Mouse (Mus musculus): ENCODE data around the gene Senp1.

Senp1 gene

DNA sequence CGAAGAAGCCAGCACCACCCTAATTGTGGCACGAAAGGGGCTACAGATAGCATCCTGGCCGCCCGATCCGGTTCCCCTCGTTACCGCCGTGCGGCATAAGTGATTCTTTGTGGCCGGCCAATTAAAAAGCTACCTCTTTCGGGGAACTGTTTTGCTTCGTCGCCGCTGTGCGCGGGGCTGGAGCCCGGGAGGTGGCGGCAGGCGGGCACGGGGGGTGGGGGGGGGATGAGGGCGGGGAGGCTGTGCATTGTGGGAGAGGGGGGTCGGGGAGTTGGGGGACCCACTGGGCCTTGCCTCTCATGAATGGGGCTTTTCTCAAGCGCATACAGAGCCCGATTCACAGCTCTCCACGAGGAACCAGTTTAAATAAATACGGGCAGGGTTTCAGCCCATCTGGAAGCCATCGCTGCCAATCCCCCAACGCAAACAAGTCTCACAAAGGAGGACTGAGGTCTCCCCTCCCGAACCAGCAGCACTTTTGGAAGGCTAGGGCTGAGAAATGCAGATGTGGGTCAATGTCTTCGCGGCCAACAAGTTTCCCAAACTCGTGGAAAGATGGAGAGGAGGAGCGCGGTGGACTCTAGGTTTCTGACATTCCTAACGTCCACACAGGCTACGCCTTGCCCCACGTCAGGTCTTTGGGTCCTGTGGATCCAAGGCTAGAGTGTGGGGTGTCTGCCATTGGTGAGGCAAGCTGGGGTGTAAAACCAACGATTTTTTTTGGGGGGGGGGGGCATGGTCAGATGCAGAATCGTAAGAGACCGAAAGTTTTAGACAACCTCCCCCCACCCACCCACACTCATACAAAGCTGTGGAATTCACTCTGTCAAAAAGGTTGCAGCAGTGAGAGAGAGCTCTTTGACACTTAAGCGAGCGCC is 91.2 kb downstream of the Senp1 start:
- peak; percentile 80 for DNase-seq (ENCODE audit: low read depth, low spot score)

DNA sequence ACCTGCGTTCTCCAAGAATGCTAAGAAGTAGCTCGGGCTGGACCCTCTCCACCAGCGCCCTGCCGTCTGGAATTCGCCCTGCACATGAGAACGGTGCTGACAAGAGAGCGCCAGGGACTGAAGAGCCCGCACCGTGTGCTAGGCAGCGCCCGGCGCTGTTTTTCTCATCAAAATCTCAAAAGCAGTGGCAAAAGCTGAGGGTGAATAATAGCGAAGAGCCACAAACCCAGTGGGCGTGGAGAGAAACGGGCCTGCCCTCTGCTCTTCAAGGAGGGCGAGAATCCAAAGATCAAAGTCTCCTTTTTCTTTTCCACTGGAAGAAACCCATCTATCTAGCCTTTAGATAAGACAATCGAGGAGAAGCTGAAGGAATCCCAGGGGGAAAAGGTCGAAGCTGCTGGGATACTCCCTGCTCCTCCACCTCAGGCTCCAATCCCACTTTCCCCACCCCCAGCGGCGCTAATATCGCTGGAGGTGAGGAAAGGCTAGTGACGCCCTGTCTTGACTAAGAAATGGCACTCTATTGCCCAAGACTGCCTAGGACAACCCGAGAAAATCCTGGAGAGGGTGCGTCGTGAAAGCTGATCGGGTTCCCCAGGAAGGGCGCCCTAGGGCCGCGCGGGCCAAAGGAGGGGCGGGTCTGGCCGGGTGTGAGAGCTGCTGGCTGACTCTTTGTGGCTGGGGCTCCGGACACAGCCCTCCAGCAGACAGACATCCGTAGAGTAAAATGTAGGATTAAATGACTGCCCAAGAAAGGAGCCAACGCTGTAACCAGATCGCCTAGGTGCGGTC is 92.0 kb downstream of the Senp1 start:
- DNase-seq (ENCODE audit: low read depth, low spot score): peak; percentile 81

DNA sequence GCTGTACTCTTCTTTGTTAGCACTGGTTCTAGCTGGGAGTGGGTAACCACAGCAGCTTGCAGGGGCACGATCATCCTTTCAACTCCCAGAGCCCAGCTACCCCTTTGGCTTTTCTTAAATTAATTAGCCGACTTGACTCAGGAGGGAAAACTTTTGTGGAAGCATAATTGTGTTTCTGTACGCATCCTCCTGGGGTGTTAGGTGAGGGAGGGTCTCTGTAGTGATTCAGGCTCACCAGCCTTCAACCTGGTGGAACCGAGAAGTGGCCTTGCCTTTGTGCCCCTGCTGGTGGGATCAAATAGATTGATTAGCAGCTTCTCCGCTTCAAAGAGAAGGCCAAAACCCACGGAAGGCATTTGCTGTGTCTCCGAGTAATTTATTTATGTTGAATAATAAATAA is 93.6 kb downstream of the Senp1 start:
- no peak for DNase-seq (ENCODE audit: low read depth, low spot score)

DNA sequence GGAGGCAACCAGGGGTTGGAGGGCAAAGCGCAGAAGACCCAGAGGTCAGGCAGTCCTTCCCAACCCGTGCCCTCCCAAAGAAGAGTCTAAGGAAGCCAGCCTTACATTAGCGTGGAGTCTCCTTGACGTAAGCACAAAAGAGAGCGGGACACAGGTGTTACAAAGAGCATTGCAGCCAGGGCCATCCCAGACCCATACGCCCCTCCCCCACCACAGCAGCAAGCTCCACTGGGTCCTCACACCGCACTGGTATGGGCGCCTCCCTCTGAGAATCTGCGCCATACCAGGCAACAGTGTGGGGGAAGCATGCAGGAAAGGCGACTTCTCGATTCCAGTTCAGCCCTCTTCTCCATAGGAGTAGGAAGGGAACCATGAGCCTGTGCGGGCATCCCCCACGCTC is 94.0 kb downstream of the Senp1 start:
- DNase-seq (ENCODE audit: low read depth, low spot score): no peak

DNA sequence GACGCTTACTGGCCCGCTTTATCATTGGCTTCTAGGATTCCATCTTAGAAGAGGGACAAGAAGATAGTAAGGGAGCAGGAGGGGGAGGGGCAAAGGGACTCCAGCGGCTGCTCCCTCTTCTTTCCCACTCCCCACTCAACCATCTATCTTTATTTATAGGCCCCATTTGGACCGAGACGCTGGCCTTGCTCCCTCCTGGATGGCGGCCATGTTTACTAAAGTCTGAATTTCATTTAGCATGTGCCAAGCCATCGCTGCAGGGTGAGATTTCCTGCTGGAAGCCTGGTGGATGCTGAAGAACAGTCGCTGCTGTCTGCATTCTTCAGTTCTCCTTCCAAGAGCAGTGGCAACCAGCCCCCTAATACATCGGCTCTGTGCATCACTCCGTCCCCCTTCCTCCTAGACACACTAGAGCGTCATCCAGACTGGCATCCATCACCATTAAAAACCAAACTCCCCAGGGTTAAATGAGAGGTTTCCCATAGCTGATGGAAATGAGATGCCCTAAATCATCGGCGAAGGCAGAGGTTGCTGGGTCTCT is 96.8 kb downstream of the Senp1 start:
- no peak for DNase-seq (ENCODE audit: low read depth, low spot score)

GRCm38 (mm10) chr15:97992712-97993286 is 100.7 kb downstream of the Senp1 start:
- DNase-seq (ENCODE audit: low read depth, low spot score): peak; percentile 93

DNA sequence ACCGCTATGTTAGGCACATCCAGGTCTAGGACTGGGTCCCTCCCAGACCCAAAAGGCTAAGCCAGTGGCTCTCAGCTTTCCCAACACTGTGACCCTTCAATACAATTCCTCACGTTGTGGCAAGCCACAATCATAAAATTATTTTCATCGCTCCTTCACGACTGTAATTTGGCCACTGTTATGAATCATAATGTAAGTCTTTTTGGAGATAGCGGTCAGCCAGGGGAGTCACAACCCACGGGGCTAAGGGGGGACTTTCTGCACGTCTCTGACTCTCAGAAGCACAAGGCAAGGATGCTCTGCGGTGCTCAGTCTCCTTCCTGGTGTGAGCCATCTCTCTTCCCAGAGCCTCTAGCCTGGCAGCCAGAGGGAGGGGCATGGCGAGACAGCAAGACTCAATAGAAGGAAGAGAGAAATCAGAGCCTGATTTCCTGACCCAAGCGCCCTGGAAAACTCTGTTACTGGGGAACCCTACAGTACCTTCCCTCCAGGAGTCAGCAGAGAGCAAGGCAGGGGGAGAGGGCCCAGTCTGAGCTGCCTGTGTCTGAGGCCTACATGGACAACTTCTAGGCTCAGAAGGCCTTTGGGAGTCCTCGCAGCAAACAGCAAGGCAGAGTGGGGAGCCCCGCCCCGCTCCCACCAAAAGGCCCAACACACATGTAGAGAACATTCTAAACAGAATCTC is 101.4 kb downstream of the Senp1 start:
- DNase-seq (ENCODE audit: low read depth, low spot score): no peak

GRCm38 (mm10) chr15:97991285-97991895 is 102.2 kb downstream of the Senp1 start:
- DNase-seq (ENCODE audit: low read depth, low spot score): no peak

GRCm38 (mm10) chr15:97990721-97991120 is 102.8 kb downstream of the Senp1 start:
- DNase-seq (ENCODE audit: low read depth, low spot score): no peak

GRCm38 (mm10) chr15:97990124-97990523 is 103.4 kb downstream of the Senp1 start:
- peak; percentile 94 for DNase-seq (ENCODE audit: low read depth, low spot score)

- no peak for DNase-seq (ENCODE audit: low read depth, low spot score)
Observed at GRCm38 (mm10) chr15:97989544-97989943, 104.0 kb downstream of the Senp1 start.
